Mouse (Mus musculus) ES-E14 (cell line): Measurements from ENCODE around the gene Slc31a1.

Experiments used
- CHD2 ChIP-seq: IDR thresholded peaks from 2 replicates; pipeline ENCODE4 v1.6.1; 2014; ENCODE audit warnings: mild to moderate bottlenecking, low read depth, low read length, inconsistent platforms
- HCFC1 ChIP-seq: IDR thresholded peaks from 2 replicates; pipeline ENCODE4 v1.6.1; 2012; ENCODE audit warnings: low read length, inconsistent platforms, borderline replicate concordance; ENCODE audit not compliant: insufficient read depth
- ZNF384 ChIP-seq: IDR thresholded peaks from 2 replicates; pipeline ENCODE4 v1.6.1; 2012; ENCODE audit warnings: low read depth, low read length, inconsistent platforms

DNA sequence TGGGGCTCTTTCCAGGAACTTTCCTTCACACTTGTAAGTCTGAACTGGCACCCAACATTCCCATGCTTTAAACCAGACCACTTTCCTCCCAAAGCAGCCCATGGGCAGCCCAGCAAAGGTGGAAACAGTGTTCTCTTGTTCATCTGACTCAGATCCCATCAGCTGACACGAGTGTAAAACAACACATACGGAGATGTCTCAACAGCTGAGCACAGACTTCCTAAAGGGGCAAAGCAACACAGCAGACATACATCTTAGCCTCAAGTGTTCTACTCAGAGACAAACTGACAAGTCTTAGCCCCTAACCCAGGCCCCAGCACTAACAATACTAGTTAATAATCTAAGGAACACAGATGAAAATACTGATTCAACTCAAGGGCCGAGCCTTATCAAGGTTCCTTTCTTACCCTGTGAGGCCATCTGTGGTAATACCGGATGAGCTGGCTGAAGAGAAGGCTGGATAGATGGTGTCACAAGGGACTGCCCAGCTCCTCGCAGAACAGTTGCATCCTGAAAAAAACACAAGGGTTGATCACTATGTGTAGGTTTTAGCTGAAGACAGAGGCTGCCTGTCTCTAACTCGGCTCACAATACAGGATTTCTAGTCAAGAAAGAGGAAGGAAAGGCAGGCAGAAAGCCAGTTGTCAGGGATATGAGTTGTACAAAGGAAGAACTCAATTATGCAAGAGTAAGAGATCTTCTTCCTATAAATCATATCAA is 31.4 kb upstream of the Slc31a1 start:
- TF ChIP-seq ZNF384 = no peak
- TF ChIP-seq HCFC1 = no peak
- no peak for TF ChIP-seq CHD2
